Mouse (Mus musculus): ENCODE measurements around the gene Hoxc11.

DNA sequence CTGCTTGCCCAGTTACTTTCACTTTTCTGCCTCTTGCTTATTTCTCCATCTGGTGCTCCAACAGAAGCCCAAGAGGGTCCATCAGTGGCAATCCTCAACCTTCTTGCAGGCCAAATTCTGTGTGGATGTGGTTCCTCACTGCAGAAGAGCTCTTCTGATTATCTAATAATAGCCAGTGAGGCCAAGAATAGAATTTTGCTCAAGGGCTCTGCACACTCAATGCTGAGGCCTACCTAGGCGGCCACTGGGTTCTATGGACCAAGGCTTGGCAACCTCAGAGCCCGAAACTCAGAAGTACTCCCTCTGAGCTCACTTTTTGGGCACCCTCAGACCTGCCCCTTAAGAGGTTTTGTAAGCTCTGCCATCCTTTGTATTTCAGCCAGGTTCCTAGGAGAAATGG lies 47.1 kb downstream of the Hoxc11 start:
- TF ChIP-seq EP300 (IDR thresholded peaks at IDR 0.05; ENCODE audit: low read depth) (no peak), CTCF (IDR thresholded peaks at IDR 0.05; ENCODE audit: low read depth) (no peak)
